Comparison of ENCODE assay signal across 28 mouse cellular contexts in genomic region chr10:117524926-117525565, GRCm38 (mm10).
"Had no signal": no experiment of that assay in that cellular context is flagged by ENCODE, and none has a peak within 500 bp of the region (broad histone marks: within the 10 kb centered on the region; RNA-seq: fewer than 3 reads in every experiment).

No protein-coding gene starts in this region.

- H3K4me3 ChIP-seq: embryonic facial prominence, embryonic 10.5 days; embryonic facial prominence, embryonic 12.5 days; embryonic facial prominence, embryonic 13.5 days; embryonic facial prominence, embryonic 15.5 days; erythroblast, embryonic 14.5 days; forebrain, embryonic 10.5 days; forebrain, embryonic 12.5 days; forebrain, embryonic 13.5 days; forebrain, embryonic 15.5 days; gastrocnemius, adult 2 months; heart, adult 2 months had no signal

- ATAC-seq: forebrain, embryonic 13.5 days; forebrain, embryonic 14.5 days; forebrain, embryonic 15.5 days; forebrain, embryonic 16.5 days; forebrain, postnatal 0 days had no signal

- DNase-seq: cerebellum, adult 8-10 months; cerebellum, adult 9-10 months; cerebellum, adult 9-11 months; cerebellum, postnatal 10 days; cerebellum, postnatal 14 days; cerebellum, postnatal 25 days; cerebellum, postnatal 36 days; embryo, embryonic 11 days; forebrain, postnatal 0 days; gastrocnemius, adult 2 months; gastrocnemius, postnatal 10 days; gastrocnemius, postnatal 14 days; gastrocnemius, postnatal 25 days; gastrocnemius, postnatal 36 days; heart, adult 11 months; heart, adult 18-20 months; heart, adult 2 months had no signal

- H3K9me3 ChIP-seq: embryonic facial prominence, embryonic 10.5 days; embryonic facial prominence, embryonic 12.5 days; embryonic facial prominence, embryonic 13.5 days; embryonic facial prominence, embryonic 15.5 days; forebrain, embryonic 10.5 days; forebrain, embryonic 12.5 days; forebrain, embryonic 13.5 days; forebrain, embryonic 15.5 days had no signal

- H3K9ac ChIP-seq: embryonic facial prominence, embryonic 12.5 days; embryonic facial prominence, embryonic 13.5 days; embryonic facial prominence, embryonic 15.5 days; forebrain, embryonic 12.5 days; forebrain, embryonic 13.5 days; forebrain, embryonic 15.5 days; forebrain, postnatal 0 days had no signal

- H3K4me2 ChIP-seq: embryonic facial prominence, embryonic 12.5 days; embryonic facial prominence, embryonic 13.5 days; embryonic facial prominence, embryonic 15.5 days; forebrain, embryonic 12.5 days; forebrain, embryonic 13.5 days; forebrain, embryonic 15.5 days had no signal

- H3K27me3 ChIP-seq: embryonic facial prominence, embryonic 12.5 days; embryonic facial prominence, embryonic 13.5 days; embryonic facial prominence, embryonic 15.5 days; forebrain, embryonic 13.5 days; forebrain, embryonic 15.5 days had no signal

- H3K27ac ChIP-seq: embryonic facial prominence, embryonic 10.5 days; embryonic facial prominence, embryonic 12.5 days; embryonic facial prominence, embryonic 13.5 days; embryonic facial prominence, embryonic 15.5 days; forebrain, embryonic 10.5 days; forebrain, embryonic 12.5 days; forebrain, embryonic 13.5 days; forebrain, embryonic 15.5 days; gastrocnemius, adult 2 months; heart, adult 2 months had no signal

- H3K4me1 ChIP-seq: embryonic facial prominence, embryonic 12.5 days; forebrain, embryonic 12.5 days; forebrain, embryonic 13.5 days; forebrain, embryonic 15.5 days had no signal

- H3K36me3 ChIP-seq: embryonic facial prominence, embryonic 10.5 days; embryonic facial prominence, embryonic 12.5 days; embryonic facial prominence, embryonic 13.5 days; embryonic facial prominence, embryonic 15.5 days; forebrain, embryonic 10.5 days; forebrain, embryonic 12.5 days; forebrain, embryonic 15.5 days had no signal
